Mouse (Mus musculus) stomach, embryonic 14.5 days (tissue): ENCODE measurements around the gene Washc4. TPM values are rescaled to one million over a fixed set of nuclear protein-coding genes. Genes with fewer than 3 reads are reported as not detected.
A peak's percentile ranks its signal among the peaks of the same experiment; 100 is the strongest.
"Not testable (repeated sequence)": the region's sequence is repeated elsewhere in the genome, so short reads cannot be mapped to it uniquely, and the experiment has no call there.

Source experiments
- ATAC-seq: fragments of 200-750 bp; cut with Nextera tagmentation; 2 replicates; pipeline ENCODE4 v1.8.0; 2017; ENCODE audit warnings: low read depth, moderate TSS enrichment; ENCODE audit not compliant: insufficient number of reproducible peaks, insufficient read depth, low FRiP score
- H3K27ac ChIP-seq: fragments of 300-500 bp; sonication (generic); 2 replicates; pipeline ENCODE4 v1.5.1; 2014; ENCODE audit warnings: mild to moderate bottlenecking, low read length, moderate library complexity, mixed read lengths
- H3K27me3 ChIP-seq: fragments of 300-500 bp; sonication (generic); 2 replicates; pipeline ENCODE4 v1.6.1; 2014; ENCODE audit warnings: low read length, control low read depth, mixed read lengths; ENCODE audit not compliant: control insufficient read depth, insufficient read depth
- H3K36me3 ChIP-seq: fragments of 300-500 bp; sonication (generic); 2 replicates; pipeline ENCODE4 v1.6.1; 2014; ENCODE audit warnings: mild to moderate bottlenecking, control low read depth, low read length, moderate library complexity, mixed read lengths; ENCODE audit not compliant: control insufficient read depth, insufficient read depth
- H3K4me1 ChIP-seq: fragments of 300-500 bp; sonication (generic); 2 replicates; pipeline ENCODE4 v1.6.1; 2014; ENCODE audit warnings: low read length, control low read depth, mixed read lengths; ENCODE audit not compliant: control insufficient read depth, insufficient read depth
- H3K4me2 ChIP-seq: fragments of 300-500 bp; sonication (generic); replicated peaks from 2 replicates; pipeline ENCODE4 v1.6.1; 2014; ENCODE audit warnings: low read depth, low read length, control low read depth
- H3K4me3 ChIP-seq: fragments of 300-500 bp; sonication (generic); 2 replicates; pipeline ENCODE4 v1.5.1; 2014; ENCODE audit warnings: low read depth, low read length, control low read depth
- H3K9ac ChIP-seq: fragments of 300-500 bp; sonication (generic); replicated peaks from 2 replicates; pipeline ENCODE4 v1.6.1; 2014; ENCODE audit warnings: low read depth, mild to moderate bottlenecking, control low read depth, low read length, moderate library complexity, mixed read lengths
- H3K9me3 ChIP-seq: fragments of 300-500 bp; sonication (generic); 2 replicates; pipeline ENCODE4 v1.6.1; 2016; ENCODE audit warnings: low read depth, low read length, control low read depth; ENCODE audit not compliant: control insufficient read depth
- WGBS: fragments of 180-500 bp; shearing (Covaris S2); extraction: QIAGEN DNeasy Blood & Tissue Kit; methylation state at CpG from one replicate; pipeline ENCODE4 v1.1.7; 2014; 5-methylcytosine and 5-hydroxymethylcytosine counted together
- polyA plus RNA-seq: library from polyadenylated mRNA; unstranded; fragments of >200 nt; fragmentation: Nextera tagmentation; extraction: Ambion mirVana; gene quantifications from 2 replicates; pipeline ENCODE4 v1.2.1, GENCODE M21; 2014

Washc4 gene
- polyA plus RNA-seq: 36.1 and 42.7 TPM in 2 replicates

GRCm38 (mm10) chr10:83543439-83544102, at the start of gene Washc4:
Washc4 (plus strand) TSS chr10:83543752.
- Histone ChIP-seq H3K4me2 (peak within 1 kb of the TSS; percentile 61), H3K9ac (peak within 1 kb of the TSS; percentile 84), H3K36me3 (peaks cover 8% of the 10 kb centered on the region; the same call in 1 of the 2 replicates), H3K4me1 (peaks cover 3% of the 10 kb centered on the region; the same call in 1 of the 2 replicates), H3K27me3 (no peaks in the 10 kb centered on the region), H3K9me3 (no peaks in the 10 kb centered on the region), H3K4me3 (peak within 1 kb of the TSS; percentile 86), H3K27ac (peak within 1 kb of the TSS; percentile 88)
- peak; percentile 99 for ATAC-seq
- WGBS: 2% methylated on average over 46 of the region's 49 CpGs

- H3K36me3 ChIP-seq: no peaks in the 10 kb centered on the region
- WGBS: 88% methylated on average over 13 of the region's 13 CpGs
- H3K9me3 ChIP-seq: no peaks in the 10 kb centered on the region
- H3K27ac ChIP-seq: no peak overlapping the region
- H3K4me2 ChIP-seq: no peak overlapping the region
- no peak for ATAC-seq
- H3K4me1 ChIP-seq: no peaks in the 10 kb centered on the region
- H3K9ac ChIP-seq: no peak overlapping the region
- H3K4me3 ChIP-seq: no peak overlapping the region
- H3K27me3 ChIP-seq: no peaks in the 10 kb centered on the region
Observed at GRCm38 (mm10) chr10:83497321-83497720, 46.2 kb upstream of the Washc4 start.

- H3K4me2 ChIP-seq: no peak overlapping the region
- H3K36me3 ChIP-seq: no peaks in the 10 kb centered on the region
- no peak overlapping the region for H3K4me3 ChIP-seq
- H3K27ac ChIP-seq: no peak overlapping the region
- H3K9me3 ChIP-seq: no peaks in the 10 kb centered on the region
- no peaks in the 10 kb centered on the region for H3K4me1 ChIP-seq
- WGBS: 63% methylated on average over 8 of the region's 8 CpGs
- H3K27me3 ChIP-seq: no peaks in the 10 kb centered on the region
- ATAC-seq: no peak
- no peak overlapping the region for H3K9ac ChIP-seq
Observed at GRCm38 (mm10) chr10:83508962-83509660, 34.4 kb upstream of the Washc4 start.

DNA sequence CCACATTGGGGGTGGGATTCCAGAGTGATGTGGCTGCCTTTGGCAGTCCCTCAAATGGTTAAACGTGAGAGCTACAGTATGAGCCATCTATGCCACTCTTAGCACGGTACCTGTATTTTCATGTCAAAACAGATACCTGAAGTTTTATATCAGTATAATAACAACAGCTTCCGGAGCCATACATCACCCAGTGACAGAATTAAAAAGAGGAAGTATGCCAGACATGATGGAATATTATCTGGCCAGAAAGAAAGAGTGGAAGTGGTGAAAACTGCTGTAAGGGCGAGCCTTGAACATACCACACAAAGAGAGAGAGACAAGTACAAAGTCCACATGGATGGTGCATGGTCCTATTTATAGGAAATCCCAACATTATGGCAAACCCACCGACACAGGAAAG, 32.2 kb upstream of the Washc4 start:
- Histone ChIP-seq H3K9me3 (no peaks in the 10 kb centered on the region), H3K27ac (no peak overlapping the region), H3K36me3 (no peaks in the 10 kb centered on the region), H3K27me3 (no peaks in the 10 kb centered on the region), H3K4me1 (no peaks in the 10 kb centered on the region), H3K9ac (no peak overlapping the region), H3K4me2 (no peak overlapping the region), H3K4me3 (no peak overlapping the region)
- ATAC-seq: no peak
- 80% methylated on average over 5 of the region's 5 CpGs for WGBS

GRCm38 (mm10) chr10:83513736-83514135, 29.8 kb upstream of the Washc4 start:
- no peaks in the 10 kb centered on the region for H3K9me3 ChIP-seq
- H3K36me3 ChIP-seq: no peaks in the 10 kb centered on the region
- H3K27me3 ChIP-seq: no peaks in the 10 kb centered on the region
- H3K4me3 ChIP-seq: no peak overlapping the region
- ATAC-seq: no peak
- H3K4me1 ChIP-seq: no peaks in the 10 kb centered on the region
- 80% methylated on average over 8 of the region's 8 CpGs for WGBS
- H3K27ac ChIP-seq: no peak overlapping the region
- H3K4me2 ChIP-seq: no peak overlapping the region
- no peak overlapping the region for H3K9ac ChIP-seq

DNA sequence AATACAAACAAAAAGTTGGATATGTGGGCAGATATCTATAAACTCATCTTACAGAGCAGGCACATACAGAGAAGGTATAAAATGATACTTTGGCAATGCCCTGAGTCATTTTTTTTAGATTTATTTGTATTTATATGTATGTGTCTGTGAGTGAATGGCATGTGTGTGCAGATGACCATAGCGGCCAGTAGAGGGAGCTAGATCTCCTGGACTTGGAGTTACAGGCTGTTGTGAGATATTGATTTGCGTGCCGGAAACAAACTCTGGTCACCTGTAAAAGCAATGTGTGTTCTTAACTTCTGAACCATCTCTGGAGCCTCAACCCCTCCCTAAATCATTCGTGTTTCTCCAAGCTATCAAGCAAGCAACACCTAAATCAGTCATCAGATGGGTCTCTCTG, 22.6 kb upstream of the Washc4 start:
- Histone ChIP-seq H3K27me3 (no peaks in the 10 kb centered on the region), H3K4me1 (no peaks in the 10 kb centered on the region), H3K9ac (no peak overlapping the region), H3K4me3 (no peak overlapping the region), H3K36me3 (no peaks in the 10 kb centered on the region), H3K4me2 (no peak overlapping the region), H3K27ac (no peak overlapping the region), H3K9me3 (no peaks in the 10 kb centered on the region)
- ATAC-seq: no peak
- WGBS: 80% methylated on average over 4 of the region's 4 CpGs

- not testable (repeated sequence) for H3K27ac ChIP-seq, ATAC-seq, H3K9me3 ChIP-seq, H3K4me3 ChIP-seq, H3K36me3 ChIP-seq, H3K4me2 ChIP-seq, H3K9ac ChIP-seq, H3K4me1 ChIP-seq, H3K27me3 ChIP-seq
Observed at GRCm38 (mm10) chr10:83524238-83524637, 19.3 kb upstream of the Washc4 start.

GRCm38 (mm10) chr10:83530384-83530967, 13.1 kb upstream of the Washc4 start:
- H3K9me3 ChIP-seq: no peaks in the 10 kb centered on the region
- no peak for ATAC-seq
- H3K36me3 ChIP-seq: no peaks in the 10 kb centered on the region

More at GRCm38 (mm10) chr10:83530384-83530967, 13.1 kb upstream of the Washc4 start:
- H3K27ac ChIP-seq: no peak overlapping the region
- H3K27me3 ChIP-seq: no peaks in the 10 kb centered on the region
- WGBS: 89% methylated on average over 6 of the region's 6 CpGs
- H3K4me2 ChIP-seq: no peak overlapping the region
- no peak overlapping the region for H3K4me3 ChIP-seq
- H3K4me1 ChIP-seq: no peaks in the 10 kb centered on the region
- no peak overlapping the region for H3K9ac ChIP-seq
